Mouse (Mus musculus): ENCODE data around the gene Dnaic2. TPM values are rescaled to one million over a fixed set of nuclear protein-coding genes. Genes with fewer than 3 reads are reported as not detected.

Gene Dnaic2
- total and polyA plus RNA-seq, 3 experiments = 0.59 to 0.93 (median 0.83) TPM

DNA sequence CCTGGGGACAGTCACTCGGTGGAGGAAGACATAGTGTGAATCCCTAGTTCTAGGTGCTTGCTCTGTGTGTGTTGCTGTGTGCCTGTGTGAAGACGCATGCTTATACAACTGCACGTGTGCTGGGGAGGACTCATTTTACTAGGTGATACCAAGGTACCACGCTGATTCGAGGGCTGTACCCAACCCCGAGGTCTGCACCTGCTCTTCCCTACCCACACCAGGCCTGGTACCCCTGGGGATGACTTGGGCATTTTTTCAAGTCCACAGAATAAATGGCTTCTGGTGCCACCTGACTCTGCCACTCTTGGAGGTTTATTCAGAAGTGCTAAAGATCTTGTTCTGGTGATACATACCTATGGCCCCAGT, 24.2 kb upstream of the Dnaic2 start:
- no peak for DNase-seq (ENCODE audit: extremely low read depth)
- H3K4me1 ChIP-seq (ENCODE audit: control insufficient read depth in 1 of 2, insufficient read depth in 2 of 2) = peaks cover 3 to 17% of the 10 kb centered on the region in 2 experiments
- H3K9ac ChIP-seq (ENCODE audit: insufficient read depth, low read depth) = no peak overlapping the region
- H3K27me3 ChIP-seq (replicated peaks) = no peaks in the 10 kb centered on the region
- dilution Hi-C loops (cut with MboI; ENCODE audit: extremely low pct_ligation_motif_present, extremely low pct_unique_long_range_greater_than_20kb, low sequenced_read_pairs) (no loop called here), in situ Hi-C loops (cut with MboI; ENCODE audit: low pct_ligation_motif_present, low pct_unique_long_range_greater_than_20kb, low sequenced_read_pairs) (no loop called here)
- no peak overlapping the region for H3K27ac ChIP-seq (ENCODE audit: insufficient read depth, low read depth)
- H3K79me2 ChIP-seq (replicated peaks; ENCODE audit: control insufficient read depth, extremely low read depth, insufficient read depth, poor library complexity, severe bottlenecking) = no peaks in the 10 kb centered on the region
- TF ChIP-seq KAT2A (IDR thresholded peaks at IDR 0.05; ENCODE audit: insufficient replicate concordance, low read length) = no peak
- no peak overlapping the region for H3K4me3 ChIP-seq (replicated peaks in 1 of 3; ENCODE audit: low read depth in 2 of 3, low read length in 2 of 3, poor library complexity in 1 of 3)
- peaks cover 0 to 2% of the 10 kb centered on the region in 2 experiments for H3K36me3 ChIP-seq (replicated peaks in 1 of 2; ENCODE audit: control insufficient read depth in 1 of 2, insufficient read depth in 1 of 2, low read length in 1 of 2)
- no peaks in the 10 kb centered on the region for H3K9me3 ChIP-seq (replicated peaks; ENCODE audit: low read length)
- no peak overlapping the region for H3K4me2 ChIP-seq (ENCODE audit: insufficient read depth, low read depth, poor library complexity, severe bottlenecking)

DNA sequence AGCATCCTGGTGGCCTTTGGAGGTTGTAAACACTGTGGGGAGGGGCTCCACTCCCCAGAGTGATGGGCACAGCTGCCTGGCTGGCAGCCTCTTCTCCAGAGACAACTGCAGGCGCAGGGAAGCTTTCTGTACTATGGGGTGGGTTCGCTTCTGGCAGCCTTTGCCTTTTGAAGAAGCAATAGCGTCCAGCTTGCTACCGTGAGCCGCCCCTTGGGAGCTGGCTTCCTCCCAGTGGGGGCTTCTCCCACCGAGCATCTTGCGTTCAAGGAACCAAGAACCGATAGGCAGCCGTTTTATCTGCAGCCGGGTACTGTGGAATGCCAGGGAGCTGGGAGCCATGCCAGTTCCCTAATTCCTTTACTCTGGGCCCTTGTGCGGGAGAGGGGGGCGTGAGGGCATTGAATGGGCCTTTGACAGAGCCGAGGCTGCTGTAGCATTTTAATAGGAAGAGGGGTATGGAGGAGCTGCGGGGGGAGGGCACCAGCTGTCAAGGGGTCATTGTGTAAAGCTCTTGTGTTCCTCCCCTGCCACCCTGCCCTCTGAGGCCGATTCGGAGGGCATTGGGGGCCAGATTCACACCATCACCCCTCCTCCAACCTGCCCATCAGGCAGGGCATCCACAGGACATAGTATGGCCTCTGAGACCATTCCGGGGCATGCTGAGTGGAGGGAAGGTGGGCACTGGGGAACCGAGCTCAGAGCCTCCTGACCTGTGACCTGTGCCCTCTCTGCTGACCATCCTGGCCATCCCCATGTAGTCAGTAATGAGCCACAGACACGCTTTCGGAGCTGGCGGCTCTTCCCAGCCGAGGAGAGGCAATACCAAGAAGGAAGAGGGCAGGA, 22.9 kb upstream of the Dnaic2 start:
- H3K27me3 ChIP-seq (replicated peaks) = no peaks in the 10 kb centered on the region
- in situ Hi-C loops (cut with MboI; ENCODE audit: low pct_ligation_motif_present, low pct_unique_long_range_greater_than_20kb, low sequenced_read_pairs) = no loop called here
- no peak overlapping the region for H3K4me3 ChIP-seq (replicated peaks in 1 of 3; ENCODE audit: low read depth in 2 of 3, low read length in 2 of 3, poor library complexity in 1 of 3)
- H3K36me3 ChIP-seq (replicated peaks in 1 of 2; ENCODE audit: control insufficient read depth in 1 of 2, insufficient read depth in 1 of 2, low read length in 1 of 2) = peaks cover 0 to 4% of the 10 kb centered on the region in 2 experiments
- TF ChIP-seq POLR2A (IDR thresholded peaks at IDR 0.05; ENCODE audit: low read depth, low read length) (no peak), GABPA (IDR thresholded peaks at IDR 0.05; ENCODE audit: insufficient replicate concordance, low read depth, low read length) (no peak), PAX5 (IDR thresholded peaks at IDR 0.05; ENCODE audit: low read length) (no peak), MYC (IDR thresholded peaks at IDR 0.05; ENCODE audit: low read depth, low read length) (no peak), ZKSCAN1 (IDR thresholded peaks at IDR 0.05; ENCODE audit: borderline replicate concordance, low read depth, low read length) (no peak), USF1 (IDR thresholded peaks at IDR 0.05; ENCODE audit: low read depth, low read length) (no peak), ETS1 (conservative IDR thresholded peaks at IDR 0.05; ENCODE audit: low read depth, low read length) (no peak), SIN3A (IDR thresholded peaks at IDR 0.05; ENCODE audit: low read length) (no peak), RCOR1 (conservative IDR thresholded peaks at IDR 0.05; ENCODE audit: low read depth, low read length) (no peak), CHD1 (IDR thresholded peaks at IDR 0.05; ENCODE audit: low read depth, low read length) (no peak), JUN (IDR thresholded peaks at IDR 0.05; ENCODE audit: insufficient read depth, low read depth, low read length) (no peak), ZNF384 (IDR thresholded peaks at IDR 0.05; ENCODE audit: low read depth, low read length) (no peak), POLR2AphosphoS2 (IDR thresholded peaks at IDR 0.05; ENCODE audit: low read depth, low read length) (no peak), USF2 (conservative IDR thresholded peaks at IDR 0.05; ENCODE audit: low read depth, low read length) (no peak), NELFE (IDR thresholded peaks at IDR 0.05; ENCODE audit: low read depth, low read length) (no peak), UBTF (IDR thresholded peaks at IDR 0.05; ENCODE audit: low read depth, low read length) (no peak), CHD2 (IDR thresholded peaks at IDR 0.05; ENCODE audit: low read length) (no peak), BHLHE40 (IDR thresholded peaks at IDR 0.05; ENCODE audit: low read depth, low read length) (no peak), MAZ (IDR thresholded peaks at IDR 0.05; ENCODE audit: low read depth, low read length) (no peak), MEF2A (IDR thresholded peaks at IDR 0.05; ENCODE audit: borderline replicate concordance, low read depth, low read length) (no peak)
- no peak overlapping the region for H3K27ac ChIP-seq (ENCODE audit: insufficient read depth, low read depth)
- no peak overlapping the region for H3K9ac ChIP-seq (ENCODE audit: insufficient read depth, low read depth)
- no peak for DNase-seq (ENCODE audit: extremely low read depth)
- H3K79me2 ChIP-seq (replicated peaks; ENCODE audit: control insufficient read depth, extremely low read depth, insufficient read depth, poor library complexity, severe bottlenecking) = no peaks in the 10 kb centered on the region
- no peaks in the 10 kb centered on the region for H3K9me3 ChIP-seq (replicated peaks; ENCODE audit: low read length)
- H3K4me1 ChIP-seq (ENCODE audit: control insufficient read depth in 1 of 2, insufficient read depth in 2 of 2) = peaks cover 3 to 17% of the 10 kb centered on the region in 2 experiments
- H3K4me2 ChIP-seq (ENCODE audit: insufficient read depth, low read depth, poor library complexity, severe bottlenecking) = no peak overlapping the region
- dilution Hi-C loops (cut with MboI; ENCODE audit: extremely low pct_ligation_motif_present, extremely low pct_unique_long_range_greater_than_20kb, low sequenced_read_pairs) = no loop called here
